Mouse (Mus musculus) adrenal gland, postnatal 4 days (tissue): Measurements from ENCODE around the gene Trmt11. TPM values are rescaled to one million over a fixed set of nuclear protein-coding genes. Genes with fewer than 3 reads are reported as not detected.
"Not testable (repeated sequence)": the region's sequence is repeated elsewhere in the genome, so short reads cannot be mapped to it uniquely, and the experiment has no call there.

Experiments
- DNase-seq, 2 experiments: peaks; one replicate each; pipeline ENCODE4 v3.0.0; 2021 to 2022; ENCODE audit warnings: low spot score in 2 of 2, mixed read lengths in 2 of 2
- long read RNA-seq, 2 experiments: library from polyadenylated mRNA; stranded (forward); transcript quantifications; one replicate each; pipeline ENCODE4 v2.0.0; 2021
- total RNA-seq, 2 experiments: library from RNA; stranded (reverse); gene quantifications; 2 replicates each; pipeline ENCODE4 v1.2.3; 2021

The Trmt11 gene
- total RNA-seq = 10 to 100 TPM; 10.8 to 13.1 TPM
- long read RNA-seq, experiment 1, partial matches to known transcripts = 2 of 9 reads
- long read RNA-seq, experiment 1, other reads (novel, unspliced or antisense) = 4 of 9 reads
- long read RNA-seq, experiment 2, transcript Trmt11-201 (13 exons, 2,359 nt) = major isoform, 16 of 27 reads
- long read RNA-seq, experiment 2, partial matches to known transcripts = 5 of 27 reads
- long read RNA-seq, experiment 2, other reads (novel, unspliced or antisense) = 6 of 27 reads

DNA sequence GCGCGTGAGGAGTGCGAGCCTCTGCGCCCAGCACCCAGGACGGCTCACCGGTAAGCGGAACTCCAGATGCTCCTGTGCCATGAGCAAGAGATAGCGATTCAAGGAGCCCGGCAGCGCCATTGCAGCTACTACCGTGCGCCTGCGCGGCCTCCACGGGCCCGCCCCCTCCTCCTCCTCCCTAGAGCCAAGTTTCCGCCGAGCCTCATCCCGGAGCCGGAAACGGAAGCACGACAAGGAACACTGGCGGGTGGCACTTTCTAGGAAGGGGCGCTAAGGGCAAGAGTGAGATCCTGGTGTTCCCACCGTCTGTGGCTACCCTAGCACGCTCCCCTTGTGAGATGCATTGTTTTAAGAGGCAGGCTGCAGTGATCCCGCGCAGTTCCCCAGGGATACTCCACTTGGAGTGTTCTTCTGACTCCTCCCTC is at the start of gene Trmt11:
TSS of gene Trmt11 (minus strand) at position 208 of the 425 bp plus-strand sequence.
- DNase-seq = peak; percentile 83

DNA sequence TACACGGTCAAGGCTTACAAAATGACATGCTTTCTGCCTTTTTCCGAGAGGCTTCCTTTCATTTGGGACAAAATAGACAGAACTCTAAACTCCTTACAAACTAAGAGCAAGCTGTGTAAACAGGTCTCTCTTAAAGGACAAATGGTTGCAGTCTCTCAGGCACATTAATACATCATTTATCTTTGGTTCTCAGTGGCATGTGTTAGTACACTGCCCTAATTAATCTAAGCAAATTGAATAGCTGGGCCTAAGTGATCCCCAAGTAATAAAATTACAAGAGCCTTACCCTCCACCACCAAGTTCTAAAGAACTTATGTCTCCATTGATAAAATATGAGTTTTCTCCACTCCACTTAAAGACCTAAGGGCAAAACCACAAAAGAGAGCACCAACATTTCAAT is 47.1 kb upstream of the Trmt11 start:
- no peak for DNase-seq

DNA sequence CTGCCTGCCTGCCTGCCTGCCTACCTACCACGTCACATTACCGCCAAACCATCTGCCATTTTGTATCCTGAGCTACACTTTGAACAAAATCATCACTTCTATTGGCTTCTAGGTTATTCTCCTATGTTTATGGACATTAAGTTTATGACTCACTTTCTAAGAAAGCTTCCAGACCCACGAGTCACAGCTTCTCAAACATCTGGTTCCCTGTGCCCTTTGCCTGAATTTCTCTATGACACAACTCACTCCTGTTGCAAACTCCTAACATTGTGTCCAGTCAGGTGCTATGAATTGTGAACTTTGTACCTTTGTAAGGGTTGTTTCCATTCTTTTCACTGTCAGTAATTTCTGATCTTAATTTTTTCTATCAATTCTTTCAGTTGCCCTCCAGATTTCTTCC is 37.7 kb upstream of the Trmt11 start:
- no peak for DNase-seq

DNA sequence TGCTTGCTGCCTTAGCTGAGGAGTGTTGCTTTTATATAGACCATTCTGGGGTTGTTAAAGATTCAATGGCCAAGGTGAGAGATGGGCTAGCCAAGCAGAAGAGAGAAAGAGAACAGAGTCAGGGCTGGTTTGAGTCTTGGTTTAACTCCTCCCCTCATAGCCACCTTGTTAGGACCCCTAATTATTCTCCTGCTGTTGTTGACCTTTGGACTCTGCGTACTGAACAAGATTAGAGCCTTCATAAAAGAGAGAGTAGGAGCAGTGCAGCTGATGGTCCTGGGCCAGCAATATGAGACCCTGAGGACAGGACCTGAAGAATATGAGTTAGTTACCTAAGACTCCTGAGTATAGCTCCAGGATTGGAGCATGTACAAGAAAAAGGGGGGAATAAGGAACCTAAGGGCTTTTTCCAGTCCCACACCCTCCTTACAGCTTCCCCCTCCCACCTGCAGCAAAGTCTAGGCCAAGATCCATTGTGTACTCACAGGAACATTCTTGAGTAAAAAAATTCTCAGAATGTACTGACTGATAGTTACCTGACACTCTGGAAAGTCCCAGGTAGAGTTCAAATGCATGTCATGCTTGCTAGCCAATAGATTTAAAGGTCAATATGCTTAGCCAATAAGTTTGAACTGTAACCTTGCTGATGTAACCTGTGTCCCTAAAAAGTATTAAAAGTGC is 36.1 kb upstream of the Trmt11 start:
- DNase-seq = not testable (repeated sequence)

DNA sequence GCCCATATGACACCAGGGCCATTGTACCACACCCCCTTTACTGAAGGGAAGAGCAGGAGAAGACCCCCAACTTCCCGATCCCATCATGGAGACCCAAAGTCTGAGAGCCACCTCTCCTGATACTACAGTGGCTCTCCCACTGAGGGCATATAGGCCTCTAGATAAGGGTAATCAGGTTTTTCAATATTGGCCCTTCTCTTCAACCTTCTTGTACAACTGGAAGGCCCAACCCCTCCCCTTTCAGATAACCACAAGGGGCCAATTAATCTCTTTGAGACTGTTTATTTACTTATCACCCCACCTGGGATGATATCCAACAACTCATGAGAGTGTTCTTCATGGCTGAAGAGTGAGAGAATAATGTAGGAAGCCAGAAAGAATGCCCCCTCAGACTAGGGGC is 32.2 kb upstream of the Trmt11 start:
- no peak for DNase-seq

DNA sequence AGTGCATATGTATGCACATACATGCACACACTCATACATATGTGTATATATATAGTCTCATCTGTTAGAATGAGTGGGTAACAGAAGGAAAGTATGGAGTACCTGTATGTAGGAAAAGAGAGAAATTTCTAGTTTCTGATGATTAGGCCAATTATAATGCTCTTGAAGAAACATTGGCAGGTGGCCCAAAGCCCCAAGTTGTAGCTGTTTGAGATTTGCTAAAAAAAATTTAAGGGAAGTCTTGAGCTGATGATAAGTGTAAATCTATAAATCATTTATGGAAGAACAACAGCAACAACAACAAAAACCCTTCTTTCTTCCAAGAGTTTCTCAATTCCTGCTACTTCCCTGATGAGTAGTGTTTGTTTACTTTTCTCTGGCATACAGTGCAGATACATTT is 29.4 kb upstream of the Trmt11 start:
- DNase-seq = no peak

DNA sequence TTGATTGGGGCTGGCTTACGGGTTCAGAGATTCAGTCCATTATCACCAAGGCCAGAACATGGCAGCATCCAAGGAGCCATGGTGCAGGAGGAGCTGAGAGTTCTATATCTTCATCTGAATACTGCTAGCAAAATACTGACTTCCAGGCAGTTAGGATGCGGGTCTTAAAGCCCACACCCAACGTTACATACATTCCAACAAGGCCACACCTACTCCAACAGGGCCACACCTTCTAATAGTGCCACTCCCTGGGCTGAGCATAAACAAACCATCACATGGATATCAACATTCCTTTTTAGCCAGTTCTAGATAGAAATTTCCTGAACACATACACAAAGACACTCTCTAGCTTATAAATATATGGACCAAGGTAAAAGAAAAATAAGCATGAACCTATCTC is 29.0 kb upstream of the Trmt11 start, which contains the start of gene Hint3:
TSS of gene Hint3 (minus strand) at position 120 of the 400 bp plus-strand sequence.
- no peak for DNase-seq

DNA sequence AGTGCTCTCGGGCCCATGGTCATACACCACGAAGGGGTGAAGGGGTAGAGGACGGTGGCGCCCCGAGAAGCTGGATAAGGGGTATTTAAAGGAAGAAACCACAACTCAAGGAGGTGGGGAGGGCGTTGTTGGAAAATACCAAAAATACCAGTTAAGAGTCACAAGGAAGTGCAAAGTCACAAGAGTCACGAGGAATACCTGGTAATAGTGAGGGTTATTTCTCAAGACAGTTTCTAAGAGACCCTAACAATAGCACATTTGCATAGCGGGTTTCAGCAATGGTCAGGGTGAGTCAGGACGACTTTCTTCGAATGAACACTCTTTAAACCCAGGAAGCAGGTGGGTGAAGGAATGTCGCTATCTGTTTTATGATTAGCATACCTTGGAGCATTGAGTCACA is 27.9 kb upstream of the Trmt11 start:
- DNase-seq = not testable (repeated sequence)

DNA sequence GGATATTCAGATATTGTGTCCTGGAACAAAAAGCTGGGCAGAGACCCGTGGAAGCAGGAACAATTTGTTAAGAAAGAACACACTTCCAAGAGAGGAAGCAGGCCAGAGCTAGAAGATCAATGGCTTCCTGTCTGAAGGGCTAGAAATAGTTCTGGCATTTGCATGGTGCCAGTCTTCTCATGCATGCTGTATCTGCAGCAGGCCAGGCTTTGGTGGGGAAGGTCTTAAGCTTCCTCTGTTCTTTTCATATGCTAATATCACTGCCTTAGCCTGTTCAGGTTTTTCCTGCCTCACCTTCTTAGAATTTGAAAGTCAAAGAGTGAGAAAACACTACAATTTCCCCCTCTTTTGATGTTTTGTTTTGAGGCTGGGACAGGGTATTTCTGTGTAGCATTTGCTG is 27.0 kb upstream of the Trmt11 start:
- no peak for DNase-seq

DNA sequence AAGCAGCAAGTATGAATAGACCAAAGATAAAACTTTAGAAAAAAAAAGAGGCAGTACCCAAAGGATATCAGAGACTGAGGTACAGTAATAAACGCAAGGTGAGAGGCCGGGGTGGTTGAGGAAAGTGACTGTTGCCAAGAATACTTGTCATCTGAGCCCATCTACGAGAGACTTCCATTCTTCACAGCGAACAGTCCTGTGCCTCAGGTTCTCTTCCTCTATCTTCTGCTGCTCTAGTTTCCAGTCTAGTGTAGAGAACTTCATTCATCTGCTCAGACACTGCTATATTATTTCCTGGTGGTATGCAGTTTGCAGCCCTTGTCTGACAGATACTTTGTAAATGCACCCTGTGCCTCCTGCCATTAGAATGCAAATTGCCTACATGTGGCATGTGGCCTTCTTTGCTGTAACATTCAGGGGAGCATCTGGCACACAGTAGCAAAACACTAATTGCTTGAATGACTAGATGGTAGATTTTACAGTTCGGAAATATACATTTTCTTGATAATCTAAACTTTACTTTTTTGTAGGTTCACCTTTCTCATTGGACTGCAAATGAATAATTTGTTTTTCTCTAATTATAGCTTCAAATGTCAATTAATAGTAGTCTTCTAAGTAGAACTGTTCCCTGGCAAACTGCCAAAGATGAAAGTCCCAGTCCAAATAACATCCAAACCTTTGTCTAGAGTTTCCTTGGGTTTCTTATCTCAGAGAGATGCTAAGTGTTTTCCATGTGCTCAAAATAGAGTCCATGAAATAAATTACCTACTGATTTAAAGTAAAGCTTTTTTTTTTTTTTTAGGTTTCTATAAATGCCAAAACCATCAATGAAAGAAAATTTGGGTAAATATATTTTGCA is 23.8 kb upstream of the Trmt11 start:
- DNase-seq = no peak

DNA sequence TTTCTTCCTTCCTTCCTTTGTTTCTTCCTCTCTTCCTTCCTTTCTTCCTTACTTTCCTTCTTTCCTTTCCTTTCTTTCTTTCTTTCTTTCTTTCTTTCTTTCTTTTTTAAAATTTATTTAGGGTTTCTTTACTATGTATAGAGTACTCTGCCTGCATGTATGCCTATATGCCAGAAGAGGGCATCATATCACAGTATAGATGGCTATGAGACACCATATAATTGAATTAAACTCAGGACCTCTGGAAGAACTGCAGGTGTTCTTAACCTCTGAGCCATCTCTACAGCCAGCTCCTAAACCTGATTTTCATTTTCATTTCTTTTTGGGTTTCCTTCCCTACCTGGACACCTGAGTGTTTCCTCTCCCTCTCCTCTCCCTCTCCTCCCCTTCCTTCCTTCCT is 22.4 kb upstream of the Trmt11 start:
- DNase-seq = no peak

DNA sequence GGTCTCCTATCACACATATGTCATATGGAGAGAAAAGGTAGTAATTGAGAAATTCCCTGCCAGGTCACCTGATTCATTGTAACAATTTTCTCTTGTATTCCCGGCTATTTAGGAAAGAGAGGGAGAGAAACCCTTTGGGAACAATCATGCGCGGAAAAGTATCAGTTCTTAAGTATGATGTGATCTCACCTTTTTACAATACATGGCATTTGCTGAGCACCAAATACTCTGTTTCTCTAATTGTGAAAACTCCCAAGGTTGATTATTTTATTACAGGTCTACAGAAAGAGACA is 18.3 kb upstream of the Trmt11 start:
- no peak for DNase-seq

DNA sequence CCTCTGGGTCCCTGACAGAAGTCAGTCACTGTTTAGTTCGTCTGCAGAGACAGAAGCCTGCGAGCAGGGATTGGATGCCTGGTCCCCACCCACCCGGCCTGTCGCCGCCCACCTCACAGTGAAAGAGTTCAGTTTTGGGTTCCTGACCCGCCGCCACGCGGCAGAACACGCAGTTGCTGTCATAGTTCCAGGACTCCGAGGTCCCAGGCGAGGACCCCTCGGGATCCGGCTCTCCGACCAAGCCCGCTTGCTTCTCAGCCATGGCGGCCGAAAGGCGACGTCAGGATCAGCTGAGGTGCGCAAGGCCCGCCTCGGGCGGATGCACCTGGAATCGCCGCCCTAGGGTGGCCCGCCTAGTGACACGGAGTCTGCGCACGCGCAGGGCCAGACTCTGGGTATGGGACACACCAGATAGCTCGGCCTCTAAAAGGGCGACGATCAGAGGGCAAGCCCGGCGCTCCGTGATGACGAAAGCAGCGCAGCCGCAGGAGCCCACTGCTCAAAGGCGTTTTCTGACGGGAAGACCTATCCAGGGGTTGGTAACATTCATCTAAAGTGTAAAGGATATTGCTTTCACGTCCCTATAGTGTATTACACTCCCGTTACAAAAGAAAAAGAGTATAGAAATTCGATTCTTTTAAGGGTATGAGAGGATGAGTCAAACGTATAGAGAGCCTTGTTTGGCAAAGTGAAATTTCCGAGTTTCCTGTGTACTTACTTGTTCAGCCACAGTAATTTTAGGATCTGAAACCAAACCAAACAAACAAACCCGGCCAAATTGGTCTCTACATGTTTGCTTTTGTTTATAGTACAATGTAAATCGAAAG is 17.8 kb upstream of the Trmt11 start:
- peak; percentile 96 to 97 for DNase-seq

DNA sequence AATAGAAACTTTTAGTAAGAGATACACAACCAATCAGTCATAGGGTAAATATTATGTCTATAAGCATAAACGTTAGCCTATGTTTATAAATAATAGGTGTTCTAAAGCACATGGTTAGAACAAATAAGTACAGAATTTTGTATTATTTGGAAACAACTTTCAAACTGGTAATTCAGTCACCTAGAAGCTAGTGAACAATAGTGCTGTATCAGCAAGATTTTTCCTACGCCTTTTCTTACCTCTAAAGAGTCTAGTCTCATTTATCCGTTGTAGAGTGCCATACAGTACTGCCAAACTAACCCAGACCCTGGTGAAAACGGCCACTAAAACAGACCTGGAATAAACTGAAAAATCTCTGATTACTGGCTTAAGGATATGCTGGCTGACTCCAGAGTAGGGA is 12.5 kb upstream of the Trmt11 start:
- no peak for DNase-seq

DNA sequence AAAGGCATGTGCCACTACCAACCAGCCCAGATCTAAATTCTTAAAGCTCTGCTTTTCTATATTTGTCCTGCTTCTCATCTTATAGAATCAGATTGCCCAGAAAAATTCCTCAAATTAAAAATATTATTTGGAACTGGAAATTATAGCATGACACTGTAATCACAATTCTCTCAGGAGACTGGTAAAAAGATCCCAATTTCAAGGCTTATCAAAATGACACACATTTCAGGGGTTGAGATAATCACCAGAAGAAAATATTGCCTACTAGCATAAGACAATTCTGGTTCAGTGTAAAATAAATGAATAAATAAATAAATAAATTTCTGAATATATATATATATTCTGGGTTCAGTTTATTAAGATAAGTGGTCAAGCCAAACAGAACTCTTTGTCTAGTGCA is 9.1 kb upstream of the Trmt11 start:
- DNase-seq = no peak

DNA sequence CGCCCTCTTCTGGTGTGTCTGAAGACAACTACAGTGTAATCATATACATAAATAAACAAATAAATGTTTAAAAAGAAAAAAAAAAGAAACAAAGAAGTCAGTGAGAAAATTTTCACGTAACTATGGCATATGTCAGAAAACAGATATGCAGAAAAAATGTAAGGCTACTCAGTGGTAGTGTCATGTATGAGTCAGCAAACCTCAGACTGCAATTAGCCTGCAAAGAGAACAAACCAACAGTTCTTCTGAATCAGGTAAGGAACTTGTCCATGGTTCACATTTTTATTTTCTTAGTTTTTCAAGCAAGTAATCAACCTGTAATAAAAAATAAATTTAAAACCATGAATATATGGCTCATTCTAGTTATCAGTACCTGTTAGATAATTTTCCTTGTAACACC is 7.6 kb upstream of the Trmt11 start:
- DNase-seq = no peak

DNA sequence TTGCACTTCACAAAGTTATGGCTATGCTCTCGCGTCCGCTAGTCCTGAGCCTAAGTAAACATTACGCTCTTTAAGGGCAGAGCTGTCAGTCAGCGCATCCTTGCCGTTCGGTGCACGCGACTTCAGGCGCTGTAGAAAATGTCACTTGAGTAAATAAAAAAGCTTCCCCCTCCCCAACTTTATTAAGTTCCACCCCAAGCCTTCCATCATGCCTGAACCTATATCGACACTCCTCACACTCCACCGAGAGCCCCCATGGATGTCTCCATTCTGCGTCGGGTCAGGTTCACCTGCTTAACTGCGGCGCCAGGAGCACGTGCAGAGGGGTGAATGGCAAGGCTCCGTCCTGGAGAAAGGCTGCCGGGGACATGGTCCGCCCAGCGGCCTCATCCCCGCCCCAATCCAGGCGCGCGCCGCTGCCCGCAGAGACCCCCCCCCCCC is 435 bp downstream of the Trmt11 start:
- DNase-seq = no peak

DNA sequence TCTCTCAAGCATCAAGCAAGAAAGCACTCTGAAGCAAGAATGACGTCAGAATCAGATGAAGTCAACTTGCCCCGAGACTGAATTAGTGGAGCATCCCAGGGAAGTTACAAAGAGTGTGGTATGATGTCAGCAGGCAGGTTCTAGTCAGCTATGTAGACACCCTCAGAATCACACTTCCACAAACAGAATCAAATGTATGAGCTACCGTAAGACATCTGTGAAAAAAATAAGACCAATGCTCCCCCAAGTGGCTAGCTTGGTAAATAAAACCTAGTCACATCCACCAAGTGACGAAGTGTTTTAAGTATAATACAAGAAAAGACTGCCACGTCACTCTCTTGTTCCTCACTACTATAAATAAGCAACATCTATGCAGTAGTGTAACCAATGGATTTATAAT is 13.5 kb downstream of the Trmt11 start:
- DNase-seq = no peak

DNA sequence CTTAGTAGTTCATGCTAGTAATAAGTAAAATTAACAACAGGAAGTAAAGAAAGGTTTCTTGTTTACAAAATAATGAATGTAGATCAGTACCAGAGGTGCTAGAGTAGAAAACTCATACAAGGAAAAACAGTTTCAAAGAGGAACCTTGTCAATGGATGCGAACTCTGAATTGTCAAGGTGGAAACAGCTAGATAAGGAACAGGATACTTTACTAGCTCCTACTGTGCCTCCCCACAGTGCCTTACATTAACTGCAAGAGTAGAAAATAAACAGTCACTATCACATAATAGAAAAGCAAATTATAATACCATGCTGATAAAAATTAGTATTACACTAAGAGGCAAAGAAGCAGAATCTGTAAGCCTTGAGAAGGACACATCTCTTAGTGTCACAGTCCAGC is 14.9 kb downstream of the Trmt11 start:
- no peak for DNase-seq

DNA sequence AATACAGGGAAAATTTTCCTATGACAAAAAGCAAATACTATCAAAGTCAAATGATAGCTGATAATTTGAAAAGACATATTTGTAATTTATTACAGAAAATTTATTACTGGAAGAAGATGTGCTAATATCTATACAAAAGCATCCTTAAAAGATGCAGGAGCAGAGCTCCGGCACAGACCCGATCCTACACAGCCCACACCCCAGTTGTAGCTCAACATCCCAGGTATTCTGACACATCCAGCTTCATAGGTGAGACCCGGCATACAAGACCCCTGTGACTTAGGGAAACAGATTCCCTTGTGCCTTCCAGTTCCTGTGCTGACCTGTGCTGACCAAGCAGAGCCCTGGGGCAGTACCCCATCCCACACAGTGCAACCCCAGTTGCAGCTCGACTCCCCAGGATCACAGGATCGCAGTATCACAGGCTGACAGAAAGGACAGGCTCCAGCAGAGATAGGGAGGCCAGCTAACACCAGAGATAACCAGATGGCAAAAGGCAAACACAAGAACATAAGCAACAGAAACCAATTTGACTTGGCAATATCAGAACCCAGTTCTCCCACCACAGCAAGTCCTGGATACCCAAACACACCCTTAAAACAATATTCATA is 22.8 kb downstream of the Trmt11 start:
- DNase-seq = no peak

DNA sequence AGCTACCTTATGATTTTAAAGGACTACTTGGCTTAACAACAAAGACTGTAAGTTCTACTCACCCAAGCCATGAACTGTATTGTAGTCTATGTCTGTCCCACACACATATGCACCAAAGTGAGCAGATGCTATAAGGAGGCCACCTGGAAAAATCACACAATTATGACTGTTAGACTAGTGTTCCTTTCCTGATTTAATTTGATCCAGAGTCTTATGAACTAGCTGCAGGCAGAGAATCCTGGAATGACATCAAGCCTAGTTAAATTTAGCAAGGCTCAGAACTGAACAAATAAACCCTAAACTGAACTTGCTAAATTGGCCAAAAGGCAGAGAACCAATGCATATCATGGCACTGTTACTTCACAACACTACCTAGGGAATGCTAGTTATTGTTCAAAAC is 34.2 kb downstream of the Trmt11 start:
- no peak for DNase-seq
